Mouse (Mus musculus): Measurements from ENCODE around the gene Epha8.

DNA sequence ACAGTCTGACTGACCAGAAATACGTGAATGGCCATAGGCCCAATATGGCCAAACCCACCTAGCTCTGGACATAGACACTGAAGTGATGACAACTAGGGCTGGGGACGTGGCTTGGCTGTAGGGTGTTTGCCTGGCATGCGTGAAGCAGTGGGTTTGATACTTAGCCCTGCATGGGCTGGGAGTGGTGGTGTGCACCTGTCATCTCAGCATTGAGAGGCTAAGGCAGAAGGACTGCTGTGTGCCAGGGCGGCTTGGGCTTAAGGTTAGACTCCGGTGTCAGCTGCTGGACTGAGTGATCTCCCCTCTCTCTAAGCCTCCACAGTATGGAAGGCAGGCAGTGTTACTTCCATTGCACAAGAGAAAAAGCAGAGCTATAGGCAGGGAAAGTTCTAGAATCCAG is 18.7 kb downstream of the Epha8 start:
- TF ChIP-seq POLR2A (IDR thresholded peaks at IDR 0.05; ENCODE audit: insufficient read length, low read depth) (no peak), MYOG (IDR thresholded peaks at IDR 0.05; ENCODE audit: control insufficient read depth in 1 of 3, insufficient read depth in 1 of 3, insufficient read length in 2 of 3, low read depth in 2 of 3) (peak in 1 of 3 experiments; percentile 67), POLR2AphosphoS2 (IDR thresholded peaks at IDR 0.05; ENCODE audit: insufficient read length, low read depth) (no peak), REST (IDR thresholded peaks at IDR 0.05; ENCODE audit: insufficient read depth, insufficient read length) (no peak), MYOD1 (IDR thresholded peaks at IDR 0.05; ENCODE audit: control insufficient read depth in 1 of 3, insufficient read length in 2 of 3, low read depth in 2 of 3) (peak in 2 of 3 experiments; percentile 20 to 81)
